Mouse (Mus musculus) lung, embryonic 16.5 days (tissue): ENCODE results near the gene Ephb3. TPM values are rescaled to one million over a fixed set of nuclear protein-coding genes. Genes with fewer than 3 reads are reported as not detected.
"Not testable (repeated sequence)": the region's sequence is repeated elsewhere in the genome, so short reads cannot be mapped to it uniquely, and the experiment has no call there.

ENCODE experiments used
- ATAC-seq: fragments of 200-750 bp; cut with Nextera tagmentation; 2 replicates; pipeline ENCODE4 v1.8.0; 2017; ENCODE audit warnings: low read depth, mild to moderate bottlenecking, moderate library complexity
- H3K27ac ChIP-seq: fragments of 300-500 bp; sonication (generic); 2 replicates; pipeline ENCODE4 v1.5.1; 2014; ENCODE audit warnings: mild to moderate bottlenecking, control low read depth, low read length
- H3K27me3 ChIP-seq: fragments of 300-500 bp; sonication (generic); 2 replicates; pipeline ENCODE4 v1.6.1; 2014; ENCODE audit warnings: low read depth, low read length, mixed read lengths; ENCODE audit not compliant: control insufficient read depth, insufficient read depth
- H3K36me3 ChIP-seq: fragments of 300-500 bp; sonication (generic); 2 replicates; pipeline ENCODE4 v1.6.1; 2014; ENCODE audit warnings: low read length; ENCODE audit not compliant: control insufficient read depth, insufficient read depth
- H3K4me1 ChIP-seq: fragments of 300-500 bp; sonication (generic); replicated peaks from 2 replicates; pipeline ENCODE4 v1.6.1; 2014; ENCODE audit warnings: low read length, mixed read lengths; ENCODE audit not compliant: control insufficient read depth, insufficient read depth
- H3K4me2 ChIP-seq: fragments of 300-500 bp; sonication (generic); 2 replicates; pipeline ENCODE4 v1.6.1; 2014; ENCODE audit warnings: low read depth, low read length, control low read depth
- H3K4me3 ChIP-seq: fragments of 300-500 bp; sonication (generic); 2 replicates; pipeline ENCODE4 v1.5.1; 2014; ENCODE audit warnings: mild to moderate bottlenecking, low read length, control low read depth
- H3K9ac ChIP-seq: fragments of 300-500 bp; sonication (generic); 2 replicates; pipeline ENCODE4 v1.6.1; 2014; ENCODE audit warnings: low read length, control low read depth
- H3K9me3 ChIP-seq: fragments of 300-500 bp; sonication (generic); 2 replicates; pipeline ENCODE4 v1.6.1; 2016; ENCODE audit warnings: low read length; ENCODE audit not compliant: control insufficient read depth
- WGBS: fragments of 180-500 bp; shearing (Covaris S2); extraction: QIAGEN DNeasy Blood & Tissue Kit; methylation state at CpG from one replicate; pipeline ENCODE4 v1.1.7; 2014; 5-methylcytosine and 5-hydroxymethylcytosine counted together
- polyA plus RNA-seq: library from polyadenylated mRNA; unstranded; fragments of >200 nt; fragmentation: Nextera tagmentation; extraction: Ambion mirVana; gene quantifications from 2 replicates; pipeline ENCODE4 v1.2.1, GENCODE M21; 2015

Gene Ephb3
- 28.3 and 28.9 TPM in 2 replicates for polyA plus RNA-seq

DNA sequence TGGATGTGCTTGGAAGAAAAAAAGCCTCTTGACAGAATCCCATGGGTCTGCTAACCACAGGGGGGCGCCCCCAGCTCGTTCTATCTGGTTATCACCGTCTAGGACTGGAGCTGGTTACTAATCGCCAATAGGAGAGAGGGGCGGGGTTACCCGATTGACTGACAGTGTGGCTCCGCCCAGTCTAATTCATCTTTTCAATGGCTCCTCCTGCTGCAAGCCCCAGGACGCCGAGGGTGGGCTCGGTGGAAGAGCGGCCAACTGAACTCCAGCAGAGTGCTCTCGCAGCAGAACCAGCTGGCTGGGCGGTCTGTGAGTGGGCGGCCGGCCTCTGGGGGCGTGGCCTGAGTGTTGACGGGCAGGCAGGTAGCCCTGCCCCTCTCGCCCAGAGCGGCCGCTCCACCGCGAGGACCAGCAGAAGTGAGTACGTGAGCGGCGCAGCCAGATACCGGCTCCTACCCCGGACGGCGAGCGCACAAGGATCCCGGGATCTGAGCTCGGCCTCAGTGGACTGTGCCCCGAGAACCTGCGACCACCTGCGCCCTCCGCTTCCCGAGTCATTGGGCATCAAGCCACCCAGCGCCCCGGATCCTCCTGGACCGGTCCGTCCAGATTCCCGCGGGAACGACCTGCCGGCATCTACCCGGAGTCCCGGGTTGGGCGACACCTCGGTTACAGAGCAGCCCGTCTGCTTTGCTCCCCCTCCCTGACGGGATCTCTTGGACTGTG is at the start of gene Ephb3:
Ephb3 (plus strand) TSS at position 389 of the 726 bp plus-strand sequence.
- Histone ChIP-seq H3K36me3 (no peaks in the 10 kb centered on the region), H3K4me1 (peaks cover 30% of the 10 kb centered on the region), H3K4me2 (peak within 1 kb of the TSS; percentile 67), H3K27me3 (no peaks in the 10 kb centered on the region), H3K9ac (peak within 1 kb of the TSS; percentile 93), H3K27ac (peak within 1 kb of the TSS; percentile 82), H3K9me3 (no peaks in the 10 kb centered on the region), H3K4me3 (peak within 1 kb of the TSS; percentile 82)
- under 1% methylated on average over 48 of the region's 51 CpGs for WGBS
- ATAC-seq: peak; percentile 97

DNA sequence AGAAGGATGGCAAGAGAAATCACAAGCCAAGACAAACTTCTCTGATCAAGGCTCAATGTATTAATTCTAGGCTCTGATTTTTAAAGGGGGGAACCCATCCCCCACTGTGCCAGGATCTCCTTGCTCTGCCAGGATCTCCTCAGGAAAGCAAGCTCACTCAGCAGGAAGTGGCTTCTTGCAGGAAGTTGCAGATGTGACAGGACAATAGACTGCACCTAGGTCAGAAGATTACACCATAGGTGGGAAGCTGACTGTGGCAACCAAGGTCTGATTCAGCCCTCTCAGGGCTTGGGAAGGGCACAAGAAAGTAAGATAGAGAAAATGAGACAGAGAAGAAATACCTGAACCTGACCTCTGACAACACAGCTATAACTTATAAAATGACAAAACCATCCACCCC is 48.3 kb upstream of the Ephb3 start:
- H3K4me2 ChIP-seq, H3K36me3 ChIP-seq, ATAC-seq, H3K9me3 ChIP-seq, H3K9ac ChIP-seq, H3K4me3 ChIP-seq, H3K4me1 ChIP-seq, H3K27me3 ChIP-seq, H3K27ac ChIP-seq: not testable (repeated sequence)

DNA sequence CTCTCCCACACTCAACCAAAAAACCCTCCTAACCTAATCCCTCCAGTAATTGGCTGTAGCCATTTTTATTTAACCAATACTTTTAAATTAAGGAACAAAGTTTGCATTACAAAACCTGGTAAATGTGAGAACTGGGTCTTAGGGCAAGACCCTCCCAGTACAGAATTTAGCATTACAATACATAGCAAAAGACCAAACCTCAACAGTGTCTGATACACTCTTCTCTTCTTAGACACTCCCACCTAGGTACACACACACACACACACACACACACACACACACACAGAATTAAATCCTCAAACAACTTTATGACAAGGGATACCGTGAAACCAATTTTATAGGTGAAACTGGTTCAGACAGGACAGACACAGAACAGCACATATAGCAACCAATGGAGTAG is 45.3 kb upstream of the Ephb3 start:
- WGBS: 91% methylated on average over 1 of the region's 1 CpGs
- ATAC-seq: not testable (repeated sequence)

DNA sequence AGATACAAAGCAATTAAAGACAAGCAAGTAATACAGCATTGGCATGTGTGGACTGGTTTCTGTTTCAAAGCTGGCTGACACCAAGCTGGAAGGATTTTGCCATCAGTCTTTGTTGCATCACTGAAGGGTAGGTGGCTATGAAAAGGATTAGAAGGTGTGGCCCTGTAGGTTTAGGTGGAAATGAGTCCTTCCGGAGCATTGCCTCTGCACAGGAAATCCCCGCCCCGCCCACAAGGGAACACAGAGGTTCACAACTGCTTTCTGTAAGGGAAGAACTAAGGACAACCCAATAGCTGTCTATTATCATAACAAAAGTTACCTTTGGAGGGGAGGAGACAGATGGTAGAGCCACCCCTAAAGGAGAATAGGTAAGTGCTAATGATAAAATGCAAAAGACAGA is 41.1 kb upstream of the Ephb3 start:
- H3K27me3 ChIP-seq, H3K4me3 ChIP-seq, H3K27ac ChIP-seq, H3K9me3 ChIP-seq, H3K4me1 ChIP-seq, H3K4me2 ChIP-seq, ATAC-seq, H3K36me3 ChIP-seq, H3K9ac ChIP-seq: not testable (repeated sequence)
- 90% methylated on average over 3 of the region's 3 CpGs for WGBS

More for the DNA sequence above, 45.3 kb upstream of the Ephb3 start:
- not testable (repeated sequence) for H3K27me3 ChIP-seq, H3K9ac ChIP-seq, H3K4me2 ChIP-seq, H3K4me3 ChIP-seq, H3K36me3 ChIP-seq, H3K9me3 ChIP-seq, H3K4me1 ChIP-seq, H3K27ac ChIP-seq

DNA sequence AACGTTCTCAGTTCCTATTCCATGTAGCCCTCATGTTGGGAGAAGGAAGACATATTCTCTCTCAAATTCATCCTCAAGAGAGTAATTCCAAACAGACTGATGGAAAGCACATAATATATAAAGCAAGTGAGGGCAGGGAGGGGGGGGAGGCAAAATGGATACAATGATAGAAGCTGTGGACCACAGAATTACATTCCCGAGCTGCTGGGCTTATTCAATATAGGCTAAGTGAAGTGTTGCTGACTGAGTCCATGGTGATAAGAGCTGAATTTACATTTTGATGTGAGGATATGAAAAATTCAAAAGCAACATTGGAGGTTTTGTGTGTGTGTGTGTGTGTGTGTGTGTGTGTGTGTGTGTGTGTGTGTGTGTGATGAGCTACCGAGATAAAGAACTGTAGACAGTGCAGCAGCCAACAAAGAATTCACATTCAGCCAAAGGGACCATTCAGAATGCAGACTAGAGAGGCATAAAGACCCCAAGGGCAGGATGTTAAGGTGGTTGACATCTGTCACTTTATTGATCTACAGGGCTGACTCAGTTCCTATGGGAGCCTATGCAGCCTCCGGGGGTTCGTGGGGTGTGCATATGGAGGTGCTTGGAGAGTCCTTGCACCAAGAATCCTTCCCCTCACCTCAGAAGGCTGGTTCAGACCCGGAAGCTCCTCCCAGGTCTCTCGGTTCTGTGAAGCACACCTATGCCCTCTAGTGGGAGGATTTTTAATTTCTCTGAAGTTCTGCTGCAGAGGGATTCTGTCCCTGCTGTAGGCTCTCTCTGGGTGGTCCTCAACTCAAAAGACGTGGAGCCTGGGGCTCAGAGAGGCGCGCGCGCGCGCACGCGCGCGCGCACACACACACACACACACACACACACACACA is 39.0 kb upstream of the Ephb3 start:
- not testable (repeated sequence) for H3K9ac ChIP-seq, H3K4me3 ChIP-seq, H3K4me2 ChIP-seq, H3K9me3 ChIP-seq, H3K4me1 ChIP-seq, H3K27ac ChIP-seq, H3K27me3 ChIP-seq, H3K36me3 ChIP-seq
- WGBS: 20% methylated on average over 17 of the region's 19 CpGs
- peak; percentile 81 for ATAC-seq

DNA sequence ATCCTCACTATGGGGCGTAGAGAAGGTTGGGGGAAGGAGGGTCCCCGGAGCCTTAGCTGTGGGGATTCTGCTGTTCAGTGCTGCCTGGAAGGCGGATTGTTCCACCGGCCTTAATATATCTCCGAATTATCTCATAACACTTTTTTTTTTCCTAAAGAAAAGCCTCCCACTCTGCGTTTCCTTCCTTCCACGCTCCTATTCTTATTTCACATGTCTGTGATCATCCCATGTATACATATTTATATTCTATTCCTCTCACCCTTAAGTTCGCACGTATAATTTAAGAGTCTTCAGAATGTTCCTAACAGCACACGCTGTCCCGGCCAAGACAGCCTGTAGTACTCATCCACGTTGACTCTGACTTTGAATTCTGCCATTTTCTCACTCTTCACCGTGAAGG is 35.8 kb upstream of the Ephb3 start:
- Histone ChIP-seq H3K4me3 (no peak overlapping the region), H3K4me1 (no peaks in the 10 kb centered on the region), H3K36me3 (no peaks in the 10 kb centered on the region), H3K9me3 (no peaks in the 10 kb centered on the region), H3K27me3 (no peaks in the 10 kb centered on the region), H3K9ac (no peak overlapping the region), H3K27ac (no peak overlapping the region), H3K4me2 (no peak overlapping the region)
- WGBS: 80% methylated on average over 13 of the region's 13 CpGs
- ATAC-seq: no peak

DNA sequence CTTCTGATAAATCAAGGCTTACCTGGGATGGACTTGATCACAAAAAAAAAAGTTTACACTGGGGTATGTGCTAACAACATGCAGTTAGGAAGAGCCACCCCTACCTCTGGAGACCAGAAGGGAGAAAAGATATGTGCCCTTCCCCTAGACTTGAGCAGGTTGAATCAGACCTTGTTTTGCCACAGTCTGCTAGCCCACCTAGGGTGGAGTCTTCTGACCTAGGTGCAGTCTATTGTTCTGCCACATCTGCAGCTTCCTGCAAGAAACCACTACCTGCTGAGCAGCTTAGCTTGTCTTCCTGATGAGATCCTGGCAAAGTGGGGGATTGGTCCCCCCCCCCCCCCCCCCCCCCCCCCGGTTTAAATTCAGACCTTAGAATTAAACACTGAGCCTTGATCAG is 29.3 kb upstream of the Ephb3 start:
- Histone ChIP-seq H3K36me3 (no peaks in the 10 kb centered on the region), H3K9me3 (0 out of 2 replicates have a peak, but pooled peaks cover under 1% of the 10 kb centered on the region), H3K27me3 (no peaks in the 10 kb centered on the region), H3K9ac (no peak overlapping the region), H3K4me1 (no peaks in the 10 kb centered on the region), H3K27ac (no peak overlapping the region), H3K4me2 (no peak overlapping the region), H3K4me3 (no peak overlapping the region)
- ATAC-seq: no peak
- WGBS: no CpG with 5 or more reads among the region's 1 CpGs

DNA sequence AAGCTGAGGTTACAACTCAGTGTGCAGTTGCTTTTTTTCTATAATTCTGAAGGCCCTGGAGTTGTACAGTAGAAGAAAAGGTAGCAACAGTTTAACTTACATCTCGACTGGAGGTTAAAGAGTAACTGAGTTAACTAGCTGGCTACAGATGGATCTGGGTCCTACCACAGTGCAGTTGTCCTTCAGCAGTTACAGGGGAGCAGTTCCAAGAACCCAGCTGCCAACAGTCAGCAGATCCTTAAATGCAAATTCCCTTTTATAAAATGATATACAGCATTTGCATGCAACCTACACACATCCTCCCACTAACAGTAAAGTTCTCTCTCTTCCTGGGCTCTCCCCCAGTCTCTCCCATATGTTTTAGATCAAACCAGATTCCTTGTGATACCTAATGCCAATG is 22.4 kb upstream of the Ephb3 start:
- no peak overlapping the region for H3K4me3 ChIP-seq
- H3K4me1 ChIP-seq: no peaks in the 10 kb centered on the region
- no peak overlapping the region for H3K4me2 ChIP-seq
- H3K27ac ChIP-seq: no peak overlapping the region
- H3K9me3 ChIP-seq: 0 out of 2 replicates have a peak, but pooled peaks cover 3% of the 10 kb centered on the region
- no peak overlapping the region for H3K9ac ChIP-seq
- H3K27me3 ChIP-seq: no peaks in the 10 kb centered on the region
- 35% methylated on average over 1 of the region's 1 CpGs for WGBS
- H3K36me3 ChIP-seq: no peaks in the 10 kb centered on the region
- no peak for ATAC-seq

DNA sequence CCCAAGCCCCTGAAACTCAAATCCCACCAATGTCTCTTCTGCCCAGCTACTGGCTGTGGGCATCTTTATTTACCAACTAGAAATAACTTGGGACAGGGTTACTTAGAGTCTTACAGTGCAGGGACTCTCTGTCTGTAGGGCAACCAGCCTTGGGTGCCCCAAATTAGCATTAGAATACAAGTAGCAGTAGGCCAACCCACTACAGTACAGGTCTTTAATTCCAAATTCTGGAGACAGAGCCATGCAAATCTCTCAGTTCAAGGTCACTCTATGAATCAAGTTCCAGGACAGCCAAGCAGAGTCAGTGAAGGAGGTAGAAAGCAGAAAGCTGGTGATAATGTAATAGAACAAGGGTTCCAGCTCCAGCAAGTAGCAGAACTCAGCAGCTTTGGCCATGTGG is 19.9 kb upstream of the Ephb3 start:
- no peak for ATAC-seq
- Histone ChIP-seq H3K27me3 (no peaks in the 10 kb centered on the region), H3K4me3 (no peak overlapping the region), H3K9ac (no peak overlapping the region), H3K4me1 (peaks cover 5% of the 10 kb centered on the region; the same call in 1 of the 2 replicates), H3K9me3 (0 out of 2 replicates have a peak, but pooled peaks cover 3% of the 10 kb centered on the region), H3K4me2 (no peak overlapping the region), H3K36me3 (no peaks in the 10 kb centered on the region), H3K27ac (no peak overlapping the region)
